Mouse (Mus musculus) cerebellum, adult 11 months (tissue): Measurements from ENCODE around the gene Gm17361.
"Not testable (repeated sequence)": the region's sequence is repeated elsewhere in the genome, so short reads cannot be mapped to it uniquely, and the experiment has no call there.

Source experiments
- DNase-seq: peaks from one replicate; pipeline ENCODE4 v3.0.0; 2022

Gene Gm17361

GRCm38 (mm10) chrX:125003863-125004262 lies at the start of gene Gm17361:
Gm17361 (plus strand) TSS chrX:125004163.
- not testable (repeated sequence) for DNase-seq
